Mouse (Mus musculus) erythroblast, embryonic 14.5 days (primary cell): ENCODE measurements at regions not wholly inside any gene's neighbourhood (a gene's known extent, or its start where the extent isn't known, plus 50 kb on each side); places are given as distances from the start of the nearest gene placed in this dataset.

Experiments used
- H3K27me3 ChIP-seq: 2 replicates; pipeline ENCODE4 v1.6.1; 2012; ENCODE audit warnings: inconsistent platforms; ENCODE audit not compliant: control insufficient read depth
- H3K36me3 ChIP-seq: 2 replicates; pipeline ENCODE4 v1.6.1; 2012; ENCODE audit warnings: mild to moderate bottlenecking, inconsistent platforms; ENCODE audit not compliant: control insufficient read depth
- H3K4me1 ChIP-seq: 2 replicates; pipeline ENCODE4 v1.6.1; 2012; ENCODE audit warnings: inconsistent platforms; ENCODE audit not compliant: control insufficient read depth
- H3K4me3 ChIP-seq: replicated peaks from 2 replicates; pipeline ENCODE3; 2012; ENCODE audit warnings: moderate library complexity, mild to moderate bottlenecking, inconsistent platforms
- H3K9me3 ChIP-seq: 2 replicates; pipeline ENCODE4 v1.6.1; 2012; ENCODE audit warnings: low read length, inconsistent platforms, mixed read lengths; ENCODE audit not compliant: control insufficient read depth
- GATA1 ChIP-seq: IDR thresholded peaks from 2 replicates; pipeline ENCODE4 v1.6.1; 2012; ENCODE audit warnings: low read length, inconsistent platforms, mixed read lengths
- TAL1 ChIP-seq: IDR thresholded peaks from 3 replicates; pipeline ENCODE4 v1.6.1; 2012; ENCODE audit warnings: low read length, inconsistent platforms, mixed read lengths

DNA sequence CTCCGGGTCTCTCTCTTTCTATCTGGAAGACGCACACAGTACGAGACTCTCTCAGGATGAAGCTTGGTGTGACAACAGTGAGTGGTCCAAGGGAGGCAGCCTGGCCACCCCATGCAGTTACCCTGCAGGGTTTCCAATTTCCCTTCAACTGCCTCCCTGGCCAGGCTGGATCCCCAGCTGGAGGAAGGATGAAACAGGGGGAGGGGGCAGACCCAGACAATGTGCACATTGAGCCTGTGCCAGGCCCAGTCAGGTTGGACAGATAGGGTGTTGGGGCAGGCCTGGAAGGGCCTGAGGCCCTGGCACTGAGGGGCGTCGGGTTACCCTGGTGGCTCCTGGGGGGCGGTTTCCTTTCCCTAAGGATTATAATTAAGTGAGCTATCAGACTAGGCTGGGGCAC is 55.8 kb upstream of the Tmem189 start:
- H3K4me1 ChIP-seq: peaks cover 21% of the 10 kb centered on the region
- no peaks in the 10 kb centered on the region for H3K27me3 ChIP-seq
- H3K9me3 ChIP-seq: no peaks in the 10 kb centered on the region

DNA sequence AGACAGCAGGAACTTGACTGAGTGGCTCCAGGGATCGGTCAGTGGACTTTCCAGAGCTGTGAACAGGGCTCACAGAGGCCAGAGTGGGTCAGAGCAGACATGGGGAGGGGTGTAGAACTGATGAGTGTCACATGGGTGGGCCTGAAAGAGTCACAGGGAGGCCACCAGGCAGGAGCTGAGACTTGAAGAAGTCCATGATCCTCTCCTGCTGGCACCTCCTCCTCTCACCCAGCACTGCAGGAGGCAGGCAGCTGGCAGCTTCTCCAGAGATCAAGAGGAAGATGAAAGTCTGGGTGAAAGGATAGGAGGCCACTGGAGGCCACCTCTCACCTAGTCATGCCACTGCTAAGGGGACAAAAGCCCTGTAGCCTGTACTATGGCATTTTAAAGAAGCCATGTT is 54.5 kb upstream of the Tmem189 start:
- H3K4me3 ChIP-seq: no peak overlapping the region

More for the DNA sequence above, 55.8 kb upstream of the Tmem189 start:
- no peaks in the 10 kb centered on the region for H3K36me3 ChIP-seq
- TF ChIP-seq GATA1 (no peak), TAL1 (no peak)
- no peak overlapping the region for H3K4me3 ChIP-seq

DNA sequence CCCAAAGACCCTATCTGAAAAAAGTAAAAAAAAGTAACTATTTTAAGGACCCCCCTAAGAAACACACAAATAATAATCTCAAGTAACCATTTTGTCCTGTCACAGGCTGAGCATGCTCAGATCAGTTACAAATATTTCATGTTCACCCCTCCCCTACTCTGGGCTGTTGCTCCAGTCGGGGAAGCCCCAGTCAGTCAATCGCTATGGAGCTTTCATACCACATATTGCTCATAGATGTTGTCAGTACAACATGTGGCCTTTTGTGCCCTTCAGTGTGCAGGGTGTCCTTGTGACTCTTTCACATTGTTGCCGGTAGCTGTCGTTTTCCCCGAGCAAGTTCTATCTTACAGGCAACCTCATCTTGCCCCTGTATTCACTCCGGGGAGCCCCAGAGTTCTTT is 52.9 kb upstream of the Tmem189 start:
- Histone ChIP-seq H3K27me3 (no peaks in the 10 kb centered on the region), H3K9me3 (no peaks in the 10 kb centered on the region), H3K36me3 (no peaks in the 10 kb centered on the region), H3K4me3 (no peak overlapping the region), H3K4me1 (peaks cover 14% of the 10 kb centered on the region)
- no peak for TF ChIP-seq GATA1
- TF ChIP-seq TAL1: no peak

More for the DNA sequence above, 54.5 kb upstream of the Tmem189 start:
- Histone ChIP-seq H3K9me3 (no peaks in the 10 kb centered on the region), H3K4me1 (peaks cover 21% of the 10 kb centered on the region), H3K36me3 (no peaks in the 10 kb centered on the region), H3K27me3 (no peaks in the 10 kb centered on the region)
- TF ChIP-seq TAL1 (no peak), GATA1 (no peak)

DNA sequence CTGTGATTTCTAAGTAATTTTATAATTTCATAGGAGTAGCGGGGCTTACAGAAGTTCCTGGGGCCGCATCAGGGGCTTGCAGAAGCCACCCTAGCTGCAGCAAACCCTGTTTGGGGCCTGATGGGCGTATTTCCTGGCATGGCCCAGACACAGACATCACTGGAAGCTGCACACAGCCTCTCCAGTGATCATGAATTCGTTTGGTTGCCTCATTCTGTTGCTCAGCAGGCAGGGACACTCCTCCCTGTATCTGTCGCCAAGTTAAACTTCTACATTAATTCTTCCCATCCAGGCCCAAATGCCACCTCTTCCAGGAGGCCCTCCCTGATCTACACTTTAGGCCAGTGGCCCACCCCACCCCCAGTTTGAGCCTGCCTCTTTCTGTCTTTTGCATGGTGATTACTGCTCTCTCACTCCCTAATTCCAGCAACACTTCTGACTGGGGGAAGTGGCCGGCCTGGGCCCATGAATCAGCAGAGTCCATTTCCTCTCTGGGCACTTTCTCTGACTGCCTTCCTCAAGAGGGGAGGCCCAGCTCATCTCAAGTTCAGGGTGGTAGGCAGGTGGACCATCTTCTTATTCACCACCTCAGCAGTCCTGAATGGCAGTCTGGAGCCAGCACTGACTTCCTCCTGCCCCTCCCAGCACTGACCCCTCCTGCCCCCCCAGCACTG is 51.0 kb upstream of the Tmem189 start:
- no peak overlapping the region for H3K4me3 ChIP-seq
- no peak for TF ChIP-seq TAL1
- TF ChIP-seq GATA1: no peak
- H3K27me3 ChIP-seq: no peaks in the 10 kb centered on the region
- H3K36me3 ChIP-seq: no peaks in the 10 kb centered on the region
- H3K4me1 ChIP-seq: no peaks in the 10 kb centered on the region
- H3K9me3 ChIP-seq: no peaks in the 10 kb centered on the region
